Mouse (Mus musculus) CD4-positive, CD25-positive, alpha-beta regulatory T cell, adult 2 months (primary cell): Measurements from ENCODE around the gene Slc26a10.

Source experiments
- DNase-seq: peaks from one replicate; pipeline ENCODE4 v3.0.0-alpha.2; 2012; ENCODE audit warnings: low read depth, low spot score

The Slc26a10 gene

GRCm38 (mm10) chr10:127182624-127183023 is 2.2 kb upstream of the Slc26a10 start:
- DNase-seq, result no peak

- DNase-seq, result no peak
Measured at GRCm38 (mm10) chr10:127181566-127181965, 1.1 kb upstream of the Slc26a10 start.

DNA sequence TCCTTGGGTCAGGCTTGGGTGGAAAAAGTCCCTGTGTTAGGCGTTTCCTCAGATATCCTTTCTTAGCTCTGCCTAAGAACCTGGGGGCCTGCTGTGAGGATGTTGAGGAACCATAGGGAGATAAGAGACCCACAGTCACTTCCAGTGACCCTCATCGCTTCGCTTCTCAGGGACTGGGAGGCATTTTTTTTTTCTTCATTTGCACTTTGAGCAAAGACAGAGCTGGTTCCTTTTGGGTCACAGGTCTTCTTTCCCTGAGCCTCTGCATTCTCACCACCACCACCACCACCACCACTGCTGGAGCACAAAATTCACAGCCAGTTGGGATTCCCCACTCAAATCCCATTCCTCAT is 226 bp upstream of the Slc26a10 start:
- no peak for DNase-seq

DNA sequence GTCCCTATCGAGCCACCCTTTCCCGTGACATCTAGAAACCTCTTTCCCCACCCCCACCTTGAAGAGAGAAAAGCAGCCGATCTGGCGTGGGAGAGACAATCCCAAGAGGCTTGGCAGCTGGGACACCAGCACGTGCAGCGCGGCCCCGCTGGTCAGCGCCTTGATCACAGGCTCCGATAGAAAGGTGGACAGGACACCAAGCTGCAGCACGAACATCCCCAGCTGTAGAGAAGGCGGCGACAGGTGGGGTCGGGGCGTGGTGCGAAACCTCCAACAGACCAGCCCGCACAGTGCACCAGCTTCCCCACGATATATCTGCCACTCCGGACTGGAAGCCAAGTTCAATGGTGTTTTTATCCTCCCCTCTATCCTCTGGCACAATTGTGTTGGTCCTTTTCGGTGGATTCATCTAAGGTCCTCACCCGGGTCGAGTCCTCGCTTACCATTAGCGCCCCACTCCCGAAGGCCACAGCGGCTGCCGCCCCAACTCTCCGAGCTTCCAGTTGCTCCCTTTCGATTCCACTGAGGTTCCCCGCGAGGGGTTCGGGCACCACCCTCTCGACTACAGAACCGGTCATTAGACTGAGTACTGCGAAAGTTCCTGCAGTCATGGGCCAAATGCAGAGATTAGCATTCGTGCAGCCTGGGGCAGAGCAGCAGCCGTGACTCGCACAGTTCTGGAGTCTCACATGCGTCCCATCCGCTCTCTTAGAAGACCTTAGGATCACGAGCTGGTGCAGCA is 2.0 kb downstream of the Slc26a10 start:
- DNase-seq, result peak; percentile 46

- peak; percentile 79 for DNase-seq
Measured at GRCm38 (mm10) chr10:127177719-127178118, 2.7 kb downstream of the Slc26a10 start.

DNA sequence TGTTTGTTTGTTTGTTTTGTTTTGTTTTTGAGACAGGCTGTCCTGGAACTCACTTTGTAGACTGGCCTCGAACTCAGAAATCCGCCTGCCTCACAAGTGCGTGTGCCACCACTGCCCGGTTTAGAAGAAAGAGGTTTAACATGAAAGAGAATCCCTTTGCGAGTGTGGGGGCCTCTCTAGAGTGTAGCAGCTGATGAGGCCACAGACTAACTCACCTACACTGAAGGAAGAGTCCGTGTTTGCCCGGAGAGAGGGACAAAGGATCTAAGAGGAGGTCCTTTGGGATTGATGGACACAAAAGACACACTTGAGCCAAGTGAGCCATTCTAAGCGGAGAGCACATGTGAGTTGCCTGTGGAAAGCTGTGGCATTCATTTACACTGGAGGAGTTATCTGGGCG is 3.2 kb downstream of the Slc26a10 start:
- no peak for DNase-seq

GRCm38 (mm10) chr10:127176756-127177155 is 3.7 kb downstream of the Slc26a10 start:
- peak; percentile 31 for DNase-seq

GRCm38 (mm10) chr10:127176228-127176627 is 4.2 kb downstream of the Slc26a10 start:
- peak; percentile 31 for DNase-seq

GRCm38 (mm10) chr10:127174170-127174569 is 6.3 kb downstream of the Slc26a10 start:
- DNase-seq, result peak; percentile 13

DNA sequence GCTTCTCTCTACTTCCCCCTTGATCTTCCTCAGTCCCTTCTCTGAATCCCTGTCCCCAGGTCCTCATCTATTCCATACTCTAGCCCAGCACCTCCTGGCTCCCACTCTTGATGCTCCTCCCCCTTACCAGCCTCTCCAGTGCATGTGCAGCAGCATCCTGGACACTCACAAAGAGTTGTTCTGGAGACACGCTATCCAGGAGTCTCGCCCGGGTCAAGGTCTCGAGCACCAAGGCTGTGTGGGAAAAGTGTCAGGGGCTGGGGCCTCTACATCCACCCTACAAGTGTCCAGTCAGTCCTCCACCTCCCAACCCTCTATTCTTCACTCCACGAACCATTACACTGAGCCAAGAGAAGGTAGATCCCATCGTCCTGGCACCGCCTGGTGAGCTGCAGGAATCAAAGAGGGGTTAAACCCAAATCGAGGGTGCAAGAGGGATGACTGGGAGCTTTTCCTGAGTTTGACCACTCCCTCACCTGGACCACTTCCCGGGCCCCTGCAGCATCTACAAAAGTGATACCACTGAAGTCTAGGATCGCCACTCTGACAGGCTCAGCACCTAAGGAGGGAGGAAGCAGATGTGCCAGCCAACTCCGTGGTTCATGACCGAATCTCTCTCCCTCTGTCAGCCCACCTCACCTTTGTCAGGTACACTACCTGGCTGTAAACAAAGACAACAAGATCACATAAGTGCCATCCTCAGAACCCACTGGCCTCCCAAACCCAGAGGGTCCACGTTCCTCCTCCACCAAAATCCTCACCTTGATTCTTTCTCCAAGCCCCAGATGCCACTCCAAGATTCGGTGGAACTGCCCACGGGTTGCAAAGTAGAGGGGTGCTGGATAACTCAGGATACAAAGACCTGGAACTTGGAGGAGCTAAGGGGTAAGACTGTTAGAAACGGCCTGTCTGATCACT is 7.0 kb downstream of the Slc26a10 start:
- peak; percentile 12 for DNase-seq

DNA sequence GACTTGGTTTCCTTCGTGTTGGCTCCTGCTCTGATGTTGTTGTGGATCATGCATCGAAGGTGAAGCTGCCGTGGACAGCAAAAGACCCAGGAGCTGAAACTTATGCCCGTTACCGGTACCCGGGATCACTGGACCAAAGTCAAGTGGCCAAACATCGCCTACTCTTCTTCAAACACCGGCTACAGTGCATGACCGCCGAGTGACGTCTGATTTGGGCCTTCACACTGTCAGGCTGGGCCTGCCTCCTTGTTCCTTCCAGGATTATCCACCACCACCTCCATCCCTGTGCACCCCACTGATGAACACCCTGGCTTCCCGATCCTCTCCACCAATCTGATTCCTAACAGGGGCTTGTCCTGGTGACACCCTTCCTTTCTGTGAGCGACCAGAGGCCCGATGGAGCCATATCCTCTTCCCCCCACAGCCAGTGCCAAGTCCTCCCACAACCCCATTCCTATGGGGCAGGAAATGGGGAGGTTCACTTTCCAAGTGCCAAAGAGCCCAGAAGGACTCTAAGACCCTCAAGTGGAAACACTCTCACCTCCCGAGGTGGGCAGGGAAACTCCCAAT is 8.7 kb downstream of the Slc26a10 start:
- DNase-seq, result peak; percentile 8

DNA sequence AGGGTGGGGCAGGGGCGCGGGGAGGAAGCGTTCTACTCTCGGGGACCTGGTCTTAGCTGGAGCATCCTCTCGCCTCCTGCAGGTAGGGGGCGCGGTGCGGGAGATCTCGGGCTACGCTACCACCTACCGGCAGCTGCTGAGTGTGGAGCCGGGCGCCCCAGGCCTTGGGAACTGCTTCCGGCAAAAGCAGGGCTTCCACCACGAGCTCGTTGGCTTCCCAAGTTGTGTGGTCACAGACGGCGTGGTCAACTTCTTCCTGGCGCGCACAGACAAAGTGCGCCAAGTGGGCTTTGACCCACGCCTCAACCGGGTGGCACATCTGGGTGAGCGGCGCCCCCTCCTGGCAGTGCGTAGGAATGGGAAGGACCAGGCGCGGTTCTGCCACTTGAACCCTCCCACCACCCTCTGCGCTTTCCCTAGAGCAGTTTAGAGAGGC is 9.6 kb downstream of the Slc26a10 start:
- DNase-seq, result peak; percentile 93

GRCm38 (mm10) chr10:127170002-127170401 is 10.4 kb downstream of the Slc26a10 start:
- peak; percentile 65 for DNase-seq

DNA sequence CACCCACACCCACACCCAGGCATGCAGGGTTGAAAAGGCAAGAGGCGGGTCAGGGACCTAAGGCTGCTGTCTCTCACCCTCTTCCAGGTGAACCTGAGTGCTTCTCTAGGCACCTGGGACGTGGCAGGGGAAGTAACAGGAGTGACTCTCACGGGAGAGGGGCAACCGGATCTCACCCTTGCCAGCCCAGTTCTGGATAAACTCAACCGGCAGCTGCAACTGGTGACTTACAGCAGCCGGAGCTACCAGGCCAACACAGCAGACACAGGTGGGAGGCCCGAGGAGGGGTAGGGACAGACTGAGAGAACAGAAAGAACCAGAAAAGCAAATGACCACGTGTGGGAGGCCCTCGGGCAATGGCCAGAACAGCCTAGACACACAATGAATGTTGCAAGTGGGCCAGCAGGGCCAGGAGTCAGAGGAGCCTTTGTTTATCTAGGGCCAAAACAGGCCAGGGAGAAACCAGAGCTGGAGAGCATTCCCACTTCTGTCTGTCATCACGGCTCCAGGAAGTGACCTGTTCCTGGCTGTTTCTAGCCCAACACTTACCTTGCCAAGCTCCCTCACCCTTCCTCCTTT is 12.7 kb downstream of the Slc26a10 start:
- peak; percentile 31 for DNase-seq

- DNase-seq, result no peak
Measured at GRCm38 (mm10) chr10:127166771-127167613, 13.5 kb downstream of the Slc26a10 start.

- DNase-seq, result no peak
Measured at GRCm38 (mm10) chr10:127166404-127166715, 14.1 kb downstream of the Slc26a10 start.

DNA sequence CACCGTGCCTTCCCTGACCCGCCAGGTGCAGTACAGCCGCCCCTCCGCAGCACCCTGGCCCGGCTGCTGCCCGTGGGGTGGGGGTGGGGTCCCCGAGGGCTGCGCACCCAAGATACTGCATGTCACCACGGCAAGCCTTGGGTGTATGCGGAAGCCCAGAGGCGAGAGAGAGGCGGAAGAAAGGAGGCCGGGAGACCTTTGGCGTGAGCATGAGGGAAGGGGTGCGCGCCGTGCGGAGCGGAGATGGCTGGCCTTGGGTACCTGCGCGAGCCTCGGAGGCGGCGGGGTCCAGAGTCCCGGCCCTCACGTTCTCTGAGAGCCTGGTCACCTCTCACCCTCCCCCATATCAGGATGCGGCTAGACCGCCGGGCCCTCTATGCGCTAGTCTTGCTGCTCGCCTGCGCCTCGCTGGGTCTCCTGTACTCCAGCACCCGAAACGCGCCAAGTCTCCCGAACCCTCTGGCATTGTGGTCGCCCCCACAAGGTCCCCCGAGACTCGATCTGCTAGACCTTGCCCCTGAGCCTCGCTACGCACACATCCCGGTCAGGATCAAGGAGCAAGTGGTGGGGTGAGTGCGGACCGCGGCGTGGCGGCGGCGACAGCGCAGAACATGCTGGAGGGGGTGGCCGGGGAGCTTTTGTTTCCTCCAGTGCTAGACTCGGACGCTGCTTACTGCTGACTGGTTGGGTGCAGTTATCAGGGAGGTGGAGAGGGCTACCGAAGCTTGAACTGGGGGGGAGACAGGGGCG is 14.6 kb downstream of the Slc26a10 start:
- DNase-seq, result peak; percentile 89

DNA sequence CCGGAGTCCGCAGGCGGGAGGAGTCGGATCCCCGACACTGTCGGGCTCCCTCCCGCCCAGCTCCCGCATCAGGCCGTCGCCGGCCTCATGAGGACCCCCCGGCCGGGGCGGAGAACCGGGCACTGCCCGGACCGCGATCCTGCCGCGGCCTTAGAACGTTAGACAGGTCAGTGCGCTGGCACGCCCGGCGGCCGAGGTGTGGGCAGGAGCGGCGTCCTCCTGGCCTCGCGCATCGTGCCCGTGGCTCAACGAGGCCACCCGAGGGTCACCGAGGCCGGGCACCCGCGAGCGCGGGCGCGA is 15.1 kb downstream of the Slc26a10 start:
- DNase-seq, result no peak

GRCm38 (mm10) chr10:127164631-127165353 is 15.7 kb downstream of the Slc26a10 start, which contains the start of gene B4galnt1:
Gene B4galnt1, plus strand, starts transcription at chr10:127165225.
- DNase-seq, result peak; percentile 95

DNA sequence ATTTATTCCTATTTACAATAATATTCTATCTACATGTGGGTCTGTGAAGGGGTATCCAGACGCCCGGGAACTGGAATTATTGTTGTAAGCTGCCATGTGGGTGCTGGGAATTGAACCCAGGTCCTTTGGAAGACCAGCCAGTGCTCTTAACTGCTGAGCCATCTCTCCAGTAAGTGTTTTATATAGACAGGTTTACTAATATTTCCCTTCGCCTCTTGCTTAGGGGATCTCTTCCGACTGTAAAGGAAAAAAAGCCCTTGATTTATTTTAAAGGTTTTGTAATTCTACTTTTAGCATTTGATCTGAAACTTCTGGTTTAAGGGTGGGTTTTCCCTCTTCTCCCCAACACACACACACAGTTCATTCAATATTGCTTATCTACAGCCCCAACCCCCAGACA is 16.3 kb downstream of the Slc26a10 start:
- DNase-seq, result no peak
